23 mouse cellular contexts compared by ENCODE assay signal in the genomic region with DNA sequence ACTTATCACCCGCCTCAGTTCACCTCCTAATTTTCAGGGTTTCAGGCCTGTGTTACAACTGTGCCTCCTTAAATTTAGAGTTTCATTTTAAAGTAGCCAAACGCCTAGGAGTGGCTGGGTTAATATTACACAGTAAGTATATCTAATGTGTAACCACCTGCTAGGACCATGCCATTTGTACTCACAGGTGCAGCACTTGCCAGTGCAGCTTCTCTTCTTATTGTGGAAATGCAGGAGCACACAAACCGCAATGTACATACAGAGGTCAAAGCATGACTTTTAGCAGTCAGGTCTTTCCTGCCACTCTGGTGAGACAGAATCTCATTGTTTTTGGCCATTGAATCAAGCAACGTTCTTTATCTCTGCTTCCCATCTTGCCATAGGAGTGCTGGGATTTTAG.
DNase-seq lines count a peak whose midpoint lies in the region; ATAC-seq and TF ChIP-seq lines count a peak whose summit lies in the region.
"Had no signal": no experiment of that assay in that cellular context is flagged by ENCODE, and none has a peak within 500 bp of the region (broad histone marks: within the 10 kb centered on the region; RNA-seq: fewer than 3 reads in every experiment).

No protein-coding gene starts in this region.

- peak; percentile 56 for DNase-seq in heart, adult 11 months
- no peak for DNase-seq in heart, postnatal 36 days
- no peak for DNase-seq in liver
- no peak for DNase-seq in liver, embryonic 14.5 days (ENCODE audit: low read depth in 3 of 3, low spot score in 3 of 3)
- DNase-seq in lung, postnatal 36 days = peak; percentile 12
- no peak for DNase-seq in ovary, postnatal 10 days (ENCODE audit: low spot score)
- DNase-seq in c-Kit-positive CD71-positive TER-119-positive erythroid progenitor cells, embryonic 14.5 days (ENCODE audit: low spot score) = no peak
- DNase-seq: adrenal gland, postnatal 10 days; cerebellum, adult 8-10 months; cerebellum, postnatal 36 days; embryo, embryonic 11 days; kidney, postnatal 4 days; layer of hippocampus, adult 9-11 months; thymus, postnatal 14 days had no signal

- no peaks in the 10 kb centered on the region for H3K27me3 ChIP-seq in liver, embryonic 12.5 days (replicated peaks)
- no peaks in the 10 kb centered on the region for H3K27me3 ChIP-seq in liver, embryonic 14.5 days (ENCODE audit: control insufficient read depth, insufficient read depth, low read length)
- H3K27me3 ChIP-seq: embryonic facial prominence, embryonic 13.5 days; intestine, embryonic 15.5 days; limb, embryonic 13.5 days had no signal

- peak overlapping the region; percentile 65 for H3K4me2 ChIP-seq in liver, embryonic 12.5 days
- peak overlapping the region; percentile 34 for H3K4me2 ChIP-seq in liver, embryonic 14.5 days (ENCODE audit: low read depth)
- H3K4me2 ChIP-seq: embryonic facial prominence, embryonic 13.5 days; intestine, embryonic 15.5 days; limb, embryonic 13.5 days had no signal

- peaks cover 69% of the 10 kb centered on the region for H3K4me1 ChIP-seq in liver, embryonic 12.5 days
- peaks cover 37 to 48% of the 10 kb centered on the region in 2 experiments for H3K4me1 ChIP-seq in liver, embryonic 14.5 days (replicated peaks; ENCODE audit: control insufficient read depth in 2 of 2, insufficient read depth in 2 of 2, low read length in 1 of 2)
- H3K4me1 ChIP-seq: embryonic facial prominence, embryonic 13.5 days; hindbrain, embryonic 10.5 days; intestine, embryonic 15.5 days; limb, embryonic 13.5 days; midbrain, embryonic 10.5 days had no signal

- peak overlapping the region; percentile 28 for H3K27ac ChIP-seq in liver, embryonic 12.5 days
- peak overlapping the region; percentile 6; the same call in 1 of the 2 replicates for H3K27ac ChIP-seq in liver, embryonic 14.5 days
- H3K27ac ChIP-seq: embryonic facial prominence, embryonic 13.5 days; heart, embryonic 10.5 days; hindbrain, embryonic 10.5 days; intestine, embryonic 15.5 days; limb, embryonic 13.5 days; midbrain, embryonic 10.5 days had no signal

- 65% methylated on average over 4 of the region's 4 CpGs for WGBS in liver, embryonic 12.5 days (ENCODE audit: insufficient replicate concordance)
- 57% methylated on average over 4 of the region's 4 CpGs for WGBS in liver, embryonic 14.5 days (ENCODE audit: insufficient replicate concordance)

- intact Hi-C loops in heart, postnatal 36 days (cut with DNase I) = no loop called here

- H3K9ac ChIP-seq in liver, embryonic 12.5 days = peak overlapping the region; percentile 14
- H3K9ac ChIP-seq in liver, embryonic 14.5 days (replicated peaks) = no peak overlapping the region
- H3K9ac ChIP-seq: embryonic facial prominence, embryonic 13.5 days; intestine, embryonic 15.5 days; limb, embryonic 13.5 days had no signal

- no peaks in the 10 kb centered on the region for H3K9me3 ChIP-seq in liver, embryonic 12.5 days (replicated peaks)
- H3K9me3 ChIP-seq in liver, embryonic 14.5 days (ENCODE audit: control insufficient read depth, low read length) = no peaks in the 10 kb centered on the region
- H3K9me3 ChIP-seq: embryonic facial prominence, embryonic 13.5 days; heart, embryonic 10.5 days; hindbrain, embryonic 10.5 days; intestine, embryonic 15.5 days; limb, embryonic 13.5 days; midbrain, embryonic 10.5 days had no signal

- H3K4me3 ChIP-seq in liver, embryonic 12.5 days = no peak overlapping the region
- H3K4me3 ChIP-seq in liver, embryonic 14.5 days (ENCODE audit: insufficient read depth in 1 of 2, low read depth in 2 of 2, low read length in 2 of 2) = no peak overlapping the region
- H3K4me3 ChIP-seq: embryonic facial prominence, embryonic 13.5 days; heart, embryonic 10.5 days; hindbrain, embryonic 10.5 days; intestine, embryonic 15.5 days; limb, embryonic 13.5 days; midbrain, embryonic 10.5 days had no signal

- H3K36me3 ChIP-seq in liver, embryonic 12.5 days = peaks cover 78% of the 10 kb centered on the region
- H3K36me3 ChIP-seq in liver, embryonic 14.5 days (replicated peaks; ENCODE audit: control insufficient read depth, insufficient read depth, low read depth) = peaks cover 37% of the 10 kb centered on the region

- TF ChIP-seq CTCF in liver, embryonic 14.5 days (IDR thresholded peaks at IDR 0.05; ENCODE audit: low read depth) = no peak

- TF ChIP-seq EP300 in liver, embryonic 14.5 days (IDR thresholded peaks at IDR 0.05; ENCODE audit: low read depth) = no peak

- ATAC-seq in liver, embryonic 12.5 days = no peak
- ATAC-seq in liver, embryonic 14.5 days (ENCODE audit: insufficient read depth) = no peak
- ATAC-seq: forebrain, embryonic 14.5 days; hindbrain, embryonic 16.5 days; intestine, embryonic 15.5 days had no signal

Comparison
In these comparisons a context has a peak if more than half of its experiments do, and no peak if none do; other contexts are left out.
1. DNase-seq: peak in heart, adult 11 months (single experiment) and lung, postnatal 36 days (single experiment); none in heart, postnatal 36 days (0 of 2), liver (single experiment), liver, embryonic 14.5 days (0 of 3), ovary, postnatal 10 days (single experiment) and c-Kit-positive CD71-positive TER-119-positive erythroid progenitor cells, embryonic 14.5 days (single experiment).